Mouse (Mus musculus): ENCODE measurements around the gene Hist1h2ac.

- TF ChIP-seq CTCF (IDR thresholded peaks at IDR 0.05; ENCODE audit: control insufficient read depth, insufficient read depth, insufficient replicate concordance, low read depth, low read length) (no peak), POLR2A (IDR thresholded peaks at IDR 0.05; ENCODE audit: control insufficient read depth, low read depth, low read length) (no peak)
These were observed 23.0 kb upstream of the Hist1h2ac start for GRCm38 (mm10) chr13:23706771-23707170.

All from testis, adult 2 months (tissue).